Mouse (Mus musculus) cerebellum, adult 2 months (tissue): Measurements from ENCODE around the gene 2310039H08Rik.

Experiments used
- CTCF ChIP-seq: fragments of 200-500 bp; IDR thresholded peaks from 2 replicates; pipeline ENCODE4 v1.5.1; 2011; ENCODE audit warnings: low read depth, mild to moderate bottlenecking, control low read depth, low read length, moderate library complexity, borderline replicate concordance; ENCODE audit not compliant: insufficient read depth
- POLR2A ChIP-seq: fragments of 200-500 bp; IDR thresholded peaks from 2 replicates; pipeline ENCODE4 v1.6.1; 2011; ENCODE audit warnings: low read length, control low read depth, borderline replicate concordance; ENCODE audit not compliant: insufficient read depth

GRCm38 (mm10) chr17:46750580-46750979 lies 21.9 kb upstream of the 2310039H08Rik start:
- TF ChIP-seq CTCF = no peak
- no peak for TF ChIP-seq POLR2A
